Mouse (Mus musculus) bone marrow, adult 2 months (tissue): ENCODE results near the gene Prkcq. TPM values are rescaled to one million over a fixed set of nuclear protein-coding genes. Genes with fewer than 3 reads are reported as not detected.

ENCODE experiments used
- H3K27ac ChIP-seq: fragments of 200-500 bp; 2 replicates; pipeline ENCODE4 v1.5.1; 2012; ENCODE audit warnings: low read depth, mild to moderate bottlenecking, control low read depth, inconsistent platforms, low read length; ENCODE audit not compliant: control insufficient read depth, poor library complexity, insufficient read depth
- H3K4me1 ChIP-seq: fragments of 200-500 bp; 2 replicates; pipeline ENCODE4 v1.6.1; 2011; ENCODE audit warnings: low read length; ENCODE audit not compliant: control insufficient read depth, insufficient read depth
- H3K4me3 ChIP-seq: fragments of 200-500 bp; replicated peaks from 2 replicates; pipeline ENCODE3; 2011; ENCODE audit warnings: mild to moderate bottlenecking, low read depth, low read length, control low read depth; ENCODE audit not compliant: control insufficient read depth
- CTCF ChIP-seq: fragments of 200-500 bp; IDR thresholded peaks from 2 replicates; pipeline ENCODE4 v1.5.1; 2011; ENCODE audit warnings: low read length, control low read depth; ENCODE audit not compliant: control insufficient read depth, insufficient read depth
- POLR2A ChIP-seq: fragments of 200-500 bp; IDR thresholded peaks from 2 replicates; pipeline ENCODE4 v1.6.1; 2011; ENCODE audit warnings: low read depth, mild to moderate bottlenecking, control low read depth, low read length, borderline replicate concordance; ENCODE audit not compliant: control insufficient read depth
- WGBS: fragments of 180-500 bp; shearing (Covaris S2); methylation state at CpG from one replicate; pipeline ENCODE4 v1.1.7; 2018; 5-methylcytosine and 5-hydroxymethylcytosine counted together
- polyA plus RNA-seq: library from polyadenylated mRNA; stranded (reverse); fragments of >200 nt; gene quantifications from 2 replicates; pipeline ENCODE4 v1.2.4, GENCODE M21; 2011; ENCODE audit warnings: low replicate concordance; ENCODE audit not compliant: missing spikeins, insufficient read depth, insufficient read length

Prkcq gene
- polyA plus RNA-seq, 1 experiment, result 25.8 TPM

DNA sequence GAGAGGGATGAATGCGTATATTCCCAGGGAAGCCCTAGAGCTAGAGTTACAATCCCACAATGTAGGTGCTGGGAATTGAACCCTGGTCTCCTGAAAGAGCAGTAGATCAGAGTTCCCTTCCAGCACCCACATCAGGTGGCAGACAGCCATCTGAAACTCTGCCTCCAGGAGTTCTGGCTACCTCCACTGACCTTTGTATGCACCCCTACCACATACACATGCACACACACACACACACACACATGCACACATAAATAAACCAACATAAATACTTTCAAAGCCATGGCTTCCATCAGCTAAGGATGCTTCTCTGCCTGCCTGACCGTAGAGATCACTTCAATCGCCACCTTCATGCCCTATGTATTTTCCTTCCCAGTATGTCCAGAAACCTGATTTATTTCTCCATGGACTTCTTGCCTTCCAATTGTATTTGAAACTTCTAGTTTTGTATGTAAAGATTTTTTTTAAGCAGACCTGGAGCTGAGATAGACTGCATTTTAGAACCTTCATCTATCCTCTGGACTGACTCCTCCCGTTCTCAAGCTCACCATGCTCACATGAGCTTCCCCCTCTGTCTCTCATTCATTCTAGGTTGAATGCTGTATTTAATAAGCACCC, 17.4 kb downstream of the Prkcq start:
- WGBS, result 80% methylated on average over 4 of the region's 4 CpGs
- Histone ChIP-seq H3K27ac (no peak overlapping the region), H3K4me3 (no peak overlapping the region), H3K4me1 (peaks cover 2% of the 10 kb centered on the region)
- TF ChIP-seq CTCF (no peak), POLR2A (no peak)

DNA sequence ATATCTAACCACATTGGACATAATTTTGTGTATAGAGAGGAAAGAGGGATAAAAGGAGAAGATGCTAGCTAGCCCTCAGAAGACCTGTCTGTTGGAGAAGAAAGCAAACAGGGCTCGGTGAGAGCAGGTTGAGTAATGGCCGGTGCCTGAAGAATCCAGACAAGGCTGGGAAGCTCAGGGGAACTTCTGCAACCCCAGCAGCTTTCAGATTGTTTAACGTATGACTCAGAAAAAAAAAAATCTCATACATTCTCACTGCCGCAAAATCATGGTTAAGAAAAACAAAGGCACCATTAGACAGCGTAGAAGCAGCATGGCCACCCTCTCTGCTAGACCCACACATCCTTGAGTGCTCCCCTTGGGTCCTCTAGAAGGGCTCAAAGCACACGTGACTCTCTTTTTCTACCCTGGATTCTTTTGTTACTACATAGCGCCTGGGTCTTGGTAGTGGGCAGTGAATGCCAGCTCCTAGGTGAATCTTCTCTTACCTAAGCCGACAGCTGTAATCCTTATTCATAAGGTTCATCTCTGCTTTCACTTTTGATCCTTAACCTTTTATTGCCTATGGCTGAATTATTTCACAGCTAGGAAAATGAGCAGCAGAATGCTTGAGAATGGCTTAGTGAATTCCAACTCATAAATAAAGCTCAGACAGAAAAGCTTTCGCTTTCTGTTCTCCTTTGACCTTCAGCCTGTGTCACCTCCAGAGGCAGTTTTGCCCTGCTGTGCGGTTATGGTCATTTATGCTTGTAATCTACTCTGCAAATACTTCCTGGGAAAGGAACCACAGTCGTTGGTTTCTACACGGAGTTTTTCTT, 20.6 kb downstream of the Prkcq start:
- TF ChIP-seq CTCF (no peak), POLR2A (no peak)
- peak overlapping the region; percentile 58 for H3K4me3 ChIP-seq
- H3K27ac ChIP-seq, result peak overlapping the region; percentile 32
- under 1% methylated on average over 12 of the region's 12 CpGs for WGBS
- H3K4me1 ChIP-seq, result no peaks in the 10 kb centered on the region; the same call in 1 of the 2 replicates

GRCm38 (mm10) chr2:11193099-11193618, 21.3 kb downstream of the Prkcq start:
- Histone ChIP-seq H3K4me1 (no peaks in the 10 kb centered on the region; the same call in 1 of the 2 replicates), H3K27ac (no peak overlapping the region; the same call in 1 of the 2 replicates), H3K4me3 (peak overlapping the region; percentile 9)
- 6% methylated on average over 6 of the region's 6 CpGs for WGBS
- TF ChIP-seq POLR2A (no peak), CTCF (no peak)

- 66% methylated on average over 5 of the region's 5 CpGs for WGBS
These were observed 22.9 kb downstream of the Prkcq start for GRCm38 (mm10) chr2:11194732-11195340.

GRCm38 (mm10) chr2:11196071-11196470, 24.2 kb downstream of the Prkcq start:
- Histone ChIP-seq H3K27ac (no peak overlapping the region), H3K4me1 (peaks cover 2% of the 10 kb centered on the region; the same call in 1 of the 2 replicates), H3K4me3 (no peak overlapping the region)
- 51% methylated on average over 2 of the region's 2 CpGs for WGBS
- TF ChIP-seq POLR2A, result no peak
- TF ChIP-seq CTCF, result no peak

More at GRCm38 (mm10) chr2:11194732-11195340, 22.9 kb downstream of the Prkcq start:
- TF ChIP-seq POLR2A, result no peak
- no peak for TF ChIP-seq CTCF
- Histone ChIP-seq H3K4me3 (no peak overlapping the region), H3K4me1 (no peaks in the 10 kb centered on the region; the same call in 1 of the 2 replicates), H3K27ac (no peak overlapping the region; the same call in 1 of the 2 replicates)

DNA sequence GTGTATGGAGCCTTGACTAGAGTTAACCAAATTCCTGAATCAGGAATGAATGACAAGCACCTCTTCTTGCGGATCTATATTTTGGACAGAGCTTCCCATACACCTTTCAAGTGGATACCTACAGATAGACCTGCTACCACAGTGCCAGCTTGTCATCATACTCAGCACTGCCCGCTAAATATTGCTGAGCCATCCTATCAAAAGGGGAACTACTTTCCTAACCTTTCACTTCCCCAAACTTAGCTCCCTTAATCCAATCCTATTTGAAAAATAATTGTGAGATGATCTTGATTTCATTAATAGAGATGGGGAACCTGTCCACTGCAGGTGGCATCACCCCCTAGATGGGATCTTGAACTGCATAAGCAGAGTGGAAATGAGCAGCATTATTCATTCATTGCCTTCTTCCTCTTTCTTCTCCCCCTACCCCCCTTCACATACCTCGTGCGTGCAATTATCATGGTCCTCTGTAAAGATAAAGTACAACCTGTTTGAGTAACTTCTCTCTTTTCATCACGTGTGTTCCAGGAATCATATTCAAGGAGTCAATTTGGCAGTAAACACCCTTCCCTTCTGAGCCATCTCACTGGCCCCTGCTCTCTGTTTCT, 25.1 kb downstream of the Prkcq start:
- TF ChIP-seq CTCF (no peak), POLR2A (no peak)
- Histone ChIP-seq H3K4me3 (no peak overlapping the region), H3K27ac (no peak overlapping the region), H3K4me1 (peaks cover 2% of the 10 kb centered on the region; the same call in 1 of the 2 replicates)
- WGBS, result 7% methylated on average over 5 of the region's 5 CpGs

GRCm38 (mm10) chr2:11199624-11200023, 27.7 kb downstream of the Prkcq start:
- no peak overlapping the region for H3K4me3 ChIP-seq
- WGBS, result 32% methylated on average over 5 of the region's 5 CpGs
- TF ChIP-seq POLR2A (no peak), CTCF (no peak)
- peaks cover 2% of the 10 kb centered on the region; the same call in 1 of the 2 replicates for H3K4me1 ChIP-seq
- H3K27ac ChIP-seq, result no peak overlapping the region
